Mouse (Mus musculus): ENCODE measurements at regions not wholly inside any gene's neighbourhood (a gene's known extent, or its start where the extent isn't known, plus 50 kb on each side); places are given as distances from the start of the nearest gene placed in this dataset.

GRCm38 (mm10) chr14:76244338-76245062, 133.8 kb downstream of the Nufip1 start:
- no peak for DNase-seq (ENCODE audit: low spot score in 2 of 2)

DNA sequence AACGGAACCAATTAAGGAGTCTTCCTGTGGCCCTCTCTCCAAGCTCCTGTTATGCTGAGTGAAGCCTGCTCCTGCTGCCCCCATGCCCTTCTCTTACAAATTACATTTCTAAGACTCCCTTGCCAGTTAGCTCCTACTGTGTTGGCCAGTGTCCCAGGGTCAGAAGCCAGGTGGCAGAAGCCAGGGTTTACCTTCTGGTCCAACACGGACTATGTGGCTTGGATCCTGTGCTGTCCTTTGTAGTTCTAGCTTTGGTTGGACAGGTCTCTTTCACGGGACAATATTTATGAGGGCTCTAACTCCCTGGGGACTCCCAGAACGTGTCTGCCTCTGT, 134.3 kb downstream of the Nufip1 start:
- no peak for DNase-seq (ENCODE audit: low spot score in 2 of 2)

DNA sequence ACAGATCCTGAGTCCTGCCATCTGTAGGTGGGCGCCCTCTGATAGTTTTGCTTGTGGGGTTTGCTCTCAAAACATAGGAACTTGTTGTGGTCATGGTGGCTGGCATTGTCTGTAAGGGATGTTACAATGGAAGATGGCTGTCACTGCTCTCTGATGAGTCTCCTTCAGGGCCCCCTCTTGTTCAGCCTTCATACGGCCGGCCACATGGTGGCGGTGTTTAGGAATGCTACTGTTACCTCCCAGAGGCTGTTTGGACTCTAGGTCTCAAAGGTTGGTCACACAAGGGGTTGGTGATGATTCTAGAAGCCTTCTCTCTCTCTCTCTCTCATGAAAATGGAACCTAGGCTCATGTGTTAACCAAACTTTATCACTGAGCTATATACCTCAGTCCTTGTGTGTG, 137.0 kb downstream of the Nufip1 start:
- DNase-seq (ENCODE audit: low spot score in 2 of 2) = no peak

- no peak for DNase-seq (ENCODE audit: low spot score in 2 of 2)
Observed at GRCm38 (mm10) chr14:76253850-76254249, 143.2 kb downstream of the Nufip1 start.

- DNase-seq (ENCODE audit: low spot score in 2 of 2) = peak; percentile 46 to 82
Observed at GRCm38 (mm10) chr14:76254565-76255501, 144.1 kb downstream of the Nufip1 start.

DNA sequence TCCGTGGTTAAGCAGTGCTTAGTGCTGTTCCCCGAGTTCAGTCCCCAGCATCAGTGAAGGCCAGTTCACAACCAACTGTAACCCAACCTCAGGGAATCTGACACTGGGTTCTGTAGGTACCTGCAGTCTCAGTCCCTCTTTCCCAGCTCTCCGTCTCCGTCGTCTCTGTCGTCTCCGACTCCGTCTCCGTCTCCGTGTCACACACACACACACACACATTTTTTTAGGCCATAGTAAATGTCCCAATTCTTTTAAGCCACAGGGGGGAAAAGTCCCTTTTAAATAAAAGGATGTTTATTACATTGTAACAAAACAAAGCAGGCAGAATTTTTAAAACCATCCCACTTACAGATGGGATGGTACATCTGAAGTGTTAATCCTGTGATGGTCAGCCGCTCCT, 145.3 kb downstream of the Nufip1 start:
- DNase-seq (ENCODE audit: low spot score in 2 of 2) = no peak

- no peak for DNase-seq (ENCODE audit: low spot score in 2 of 2)
Observed at GRCm38 (mm10) chr14:76258626-76259025, 147.9 kb downstream of the Nufip1 start.

DNA sequence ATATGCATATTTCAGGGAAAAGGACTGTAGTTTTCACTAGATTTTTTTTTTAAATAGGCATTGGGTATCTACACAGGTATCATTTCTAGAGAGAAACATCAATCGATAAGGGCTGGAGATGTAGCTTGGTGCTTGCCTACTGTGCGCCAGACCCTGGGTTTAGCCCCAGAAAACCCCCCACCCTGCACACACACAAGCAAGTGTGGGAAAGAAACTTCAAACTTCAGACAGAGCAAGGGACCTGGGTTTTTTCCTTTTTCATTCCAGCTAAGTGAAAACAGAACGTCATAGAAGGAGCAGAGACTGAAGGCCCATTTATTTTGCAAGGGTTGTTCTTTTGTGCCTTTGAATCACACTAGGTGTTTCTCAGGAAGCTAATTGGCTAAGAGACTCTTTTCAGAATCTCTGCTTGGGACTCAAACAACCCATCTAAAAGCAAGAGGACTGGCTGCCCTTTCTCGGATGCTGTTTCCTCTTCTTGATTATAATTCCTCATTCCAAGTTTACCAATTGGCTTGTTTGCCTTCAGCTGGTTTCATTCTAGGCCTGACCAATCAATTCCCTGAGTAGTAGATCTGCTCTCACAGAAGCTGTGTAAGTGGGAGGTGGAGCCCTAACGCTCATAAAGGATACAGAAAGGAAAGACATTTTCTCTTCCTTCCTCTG, 150.1 kb downstream of the Nufip1 start:
- no peak for DNase-seq (ENCODE audit: low spot score in 2 of 2)

- DNase-seq (ENCODE audit: low spot score in 2 of 2) = no peak
Observed at GRCm38 (mm10) chr14:76263682-76264081, 151.1 kb upstream of the Tsc22d1 start.

- no peak for DNase-seq (ENCODE audit: low spot score in 2 of 2)
Observed at GRCm38 (mm10) chr14:76265819-76266218, 148.9 kb upstream of the Tsc22d1 start.

DNA sequence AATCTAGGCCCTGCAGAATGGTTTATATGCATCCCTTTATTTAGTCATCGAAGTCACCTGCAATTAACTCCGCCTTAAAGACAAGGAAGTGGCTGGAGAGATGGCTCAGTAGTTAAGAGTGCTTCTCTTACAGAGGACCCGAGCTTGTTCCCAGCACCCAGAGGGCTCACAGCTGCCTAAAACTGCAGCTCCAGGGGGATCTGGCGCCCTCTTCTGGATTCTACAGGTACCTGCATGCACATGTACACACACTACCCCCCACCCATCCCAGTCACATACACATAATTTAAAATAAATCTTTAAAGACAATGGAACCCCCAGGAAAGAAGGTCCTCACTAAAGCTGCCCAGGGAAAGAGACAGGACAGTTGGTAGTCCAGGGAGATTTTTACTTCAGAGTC, 148.5 kb upstream of the Tsc22d1 start:
- DNase-seq (ENCODE audit: low spot score in 2 of 2) = no peak

DNA sequence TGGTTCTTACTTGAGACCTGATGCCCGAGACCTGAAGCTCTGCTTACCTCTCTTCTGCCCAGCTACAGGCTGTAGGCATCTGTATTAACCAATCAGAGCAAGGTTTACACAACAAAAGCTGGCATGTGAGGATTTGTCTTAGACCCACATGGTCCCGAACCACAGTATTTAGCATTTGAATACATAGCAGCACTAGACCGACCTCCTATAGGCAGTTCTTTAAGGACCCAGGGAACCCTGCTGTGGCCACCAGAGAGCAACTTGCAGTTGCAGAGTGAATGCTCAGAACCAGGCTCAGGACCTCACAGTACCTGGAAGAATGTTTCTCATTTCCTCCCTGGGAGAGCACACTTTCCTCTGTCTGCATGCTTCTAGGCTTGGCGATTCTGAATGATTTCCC, 147.7 kb upstream of the Tsc22d1 start:
- no peak for DNase-seq (ENCODE audit: low spot score in 2 of 2)

GRCm38 (mm10) chr14:76271190-76271589, 143.6 kb upstream of the Tsc22d1 start:
- no peak for DNase-seq (ENCODE audit: low spot score in 2 of 2)

DNA sequence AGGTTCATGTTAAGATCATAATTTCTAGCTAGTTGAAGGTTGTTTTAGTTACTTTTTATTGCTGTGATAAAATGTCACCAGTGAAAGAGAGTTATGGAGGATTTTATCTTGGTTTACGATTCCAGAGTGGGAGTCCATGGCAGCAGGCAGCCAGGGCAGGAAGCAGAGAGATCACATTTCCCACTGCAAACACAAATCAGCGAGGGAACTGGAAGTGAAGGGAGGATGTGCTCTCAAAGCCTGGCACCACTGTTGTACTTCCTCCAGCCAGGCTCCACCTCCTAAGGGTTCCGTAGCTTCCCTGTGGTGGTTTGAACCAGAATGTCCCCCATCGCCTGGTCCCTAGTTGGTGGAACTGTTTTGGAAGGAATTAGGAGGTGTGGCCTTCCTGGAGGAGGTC, 141.9 kb upstream of the Tsc22d1 start:
- DNase-seq (ENCODE audit: low spot score in 2 of 2) = no peak

- no peak for DNase-seq (ENCODE audit: low spot score in 2 of 2)
Observed at GRCm38 (mm10) chr14:76276655-76277054, 138.1 kb upstream of the Tsc22d1 start.

- DNase-seq (ENCODE audit: low spot score in 2 of 2) = no peak
Observed at GRCm38 (mm10) chr14:76278751-76279450, 135.9 kb upstream of the Tsc22d1 start.

DNA sequence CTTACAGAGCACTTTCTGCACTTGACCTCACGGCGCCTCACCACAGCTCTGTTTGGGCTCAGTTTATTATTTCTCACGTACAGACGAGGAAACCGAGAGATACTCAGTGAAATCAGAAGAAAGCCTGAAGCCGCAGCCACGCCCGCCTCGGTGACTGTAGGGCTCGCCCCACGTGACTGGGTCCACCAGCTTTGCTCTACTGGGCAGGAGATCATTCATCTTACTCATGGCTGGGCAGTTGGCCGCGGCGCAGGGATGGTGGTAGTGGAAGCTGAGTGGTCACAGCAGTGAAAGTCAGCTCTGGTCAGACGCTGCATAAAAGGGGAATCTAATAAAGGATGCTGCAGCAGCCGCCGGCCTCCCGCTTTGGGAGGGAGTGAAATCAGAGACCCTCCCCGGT, 135.2 kb upstream of the Tsc22d1 start:
- no peak for DNase-seq (ENCODE audit: low spot score in 2 of 2)

DNA sequence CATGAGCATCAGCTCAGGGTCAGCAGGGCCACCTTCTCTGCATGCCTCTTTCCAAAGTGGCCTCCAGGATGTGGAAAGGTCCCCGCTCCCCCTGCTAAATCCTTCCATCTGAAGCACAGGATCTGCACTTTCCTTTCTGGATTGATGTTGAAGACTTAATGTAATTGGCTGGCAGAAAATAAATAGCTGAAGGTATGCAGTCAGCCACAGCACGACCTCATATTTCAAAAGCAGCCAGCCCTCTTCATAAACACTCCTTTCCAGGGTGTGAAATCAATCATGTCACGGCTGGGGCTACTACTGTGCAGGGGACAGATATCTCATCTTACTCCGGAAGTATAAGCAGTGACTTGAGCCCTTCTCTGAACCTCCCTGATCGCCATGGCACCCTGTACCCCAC, 132.9 kb upstream of the Tsc22d1 start:
- no peak for DNase-seq (ENCODE audit: low spot score in 2 of 2)

DNA sequence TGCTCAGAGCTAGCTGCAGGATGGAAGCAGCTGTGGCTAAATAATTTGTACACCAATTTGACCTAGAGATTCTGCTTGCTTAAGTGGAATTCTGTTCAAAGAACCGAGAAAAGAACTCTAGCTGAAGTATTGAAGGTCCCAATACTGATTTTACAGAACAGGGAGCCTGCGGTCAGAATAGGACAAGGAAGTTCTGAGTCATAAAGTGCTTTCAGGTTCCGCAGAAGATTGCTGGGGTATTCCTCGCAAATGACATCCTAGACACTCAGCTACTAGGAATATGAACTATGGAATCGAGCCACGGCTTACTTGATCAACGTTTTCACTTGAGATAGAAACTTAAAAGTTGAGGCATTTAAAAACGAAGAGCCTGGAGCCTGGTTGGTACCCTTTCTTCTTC, 127.0 kb upstream of the Tsc22d1 start:
- DNase-seq (ENCODE audit: low spot score in 2 of 2) = no peak

GRCm38 (mm10) chr14:76290401-76291018, 124.3 kb upstream of the Tsc22d1 start:
- DNase-seq (ENCODE audit: low spot score in 2 of 2) = no peak

DNA sequence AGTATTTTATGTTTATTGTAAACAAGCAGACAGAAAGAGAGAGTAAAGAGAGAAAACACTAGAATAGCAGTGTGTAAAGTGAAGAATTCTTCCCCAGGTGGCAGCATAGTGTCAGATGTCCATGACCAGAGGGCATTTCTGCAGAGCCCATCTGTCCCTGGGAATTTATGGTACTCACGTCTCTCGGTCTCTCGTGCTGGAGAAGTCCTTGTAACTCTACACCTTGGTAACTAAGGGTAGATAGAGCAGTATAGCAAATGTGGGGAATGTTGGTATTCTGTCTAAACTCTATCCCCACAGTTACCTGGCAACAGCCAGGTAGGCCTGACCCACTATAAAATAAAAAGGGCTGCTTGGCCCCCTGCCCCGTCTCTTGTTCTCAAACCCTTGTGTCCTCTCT, 122.5 kb upstream of the Tsc22d1 start:
- DNase-seq (ENCODE audit: low spot score in 2 of 2) = no peak
